Mouse (Mus musculus): ENCODE measurements around the gene Kcnn4. TPM values are rescaled to one million over a fixed set of nuclear protein-coding genes. Genes with fewer than 3 reads are reported as not detected.

The Kcnn4 gene
- polyA plus RNA-seq, 1 experiment from 2014 or later = 1.4 TPM

- no peaks in the 10 kb centered on the region for H3K9me3 ChIP-seq
- H3K27ac ChIP-seq = no peak overlapping the region
- H3K4me2 ChIP-seq (replicated peaks) = no peak overlapping the region
- ATAC-seq (ENCODE audit: low FRiP score, low read depth) = no peak
- H3K27me3 ChIP-seq = no peaks in the 10 kb centered on the region
- WGBS = 91% methylated on average over 8 of the region's 8 CpGs
- peaks cover 55% of the 10 kb centered on the region for H3K36me3 ChIP-seq
- H3K4me1 ChIP-seq = peaks cover 6% of the 10 kb centered on the region
- no peak overlapping the region for H3K4me3 ChIP-seq
- H3K9ac ChIP-seq = no peak overlapping the region
Measured at GRCm38 (mm10) chr7:24419579-24419978, 49.5 kb downstream of the Kcnn4 start.

GRCm38 (mm10) chr7:24421648-24422047, 51.6 kb downstream of the Kcnn4 start:
- Histone ChIP-seq H3K9ac (no peak overlapping the region), H3K36me3 (peaks cover 46% of the 10 kb centered on the region), H3K9me3 (no peaks in the 10 kb centered on the region), H3K27ac (no peak overlapping the region), H3K27me3 (no peaks in the 10 kb centered on the region), H3K4me3 (no peak overlapping the region), H3K4me1 (peaks cover 6% of the 10 kb centered on the region), H3K4me2 (replicated peaks) (no peak overlapping the region)
- WGBS = 79% methylated on average over 7 of the region's 7 CpGs
- ATAC-seq (ENCODE audit: low FRiP score, low read depth) = no peak

GRCm38 (mm10) chr7:24422251-24422650, 52.2 kb downstream of the Kcnn4 start:
- Histone ChIP-seq H3K27me3 (no peaks in the 10 kb centered on the region), H3K27ac (no peak overlapping the region), H3K9me3 (no peaks in the 10 kb centered on the region), H3K9ac (0 out of 2 replicates have a peak overlapping the region, but pooled peaks have one; percentile 4), H3K4me3 (no peak overlapping the region), H3K4me2 (replicated peaks) (no peak overlapping the region), H3K4me1 (peaks cover 3% of the 10 kb centered on the region), H3K36me3 (peaks cover 40% of the 10 kb centered on the region)
- no peak for ATAC-seq (ENCODE audit: low FRiP score, low read depth)
- WGBS = 80% methylated on average over 8 of the region's 8 CpGs

DNA sequence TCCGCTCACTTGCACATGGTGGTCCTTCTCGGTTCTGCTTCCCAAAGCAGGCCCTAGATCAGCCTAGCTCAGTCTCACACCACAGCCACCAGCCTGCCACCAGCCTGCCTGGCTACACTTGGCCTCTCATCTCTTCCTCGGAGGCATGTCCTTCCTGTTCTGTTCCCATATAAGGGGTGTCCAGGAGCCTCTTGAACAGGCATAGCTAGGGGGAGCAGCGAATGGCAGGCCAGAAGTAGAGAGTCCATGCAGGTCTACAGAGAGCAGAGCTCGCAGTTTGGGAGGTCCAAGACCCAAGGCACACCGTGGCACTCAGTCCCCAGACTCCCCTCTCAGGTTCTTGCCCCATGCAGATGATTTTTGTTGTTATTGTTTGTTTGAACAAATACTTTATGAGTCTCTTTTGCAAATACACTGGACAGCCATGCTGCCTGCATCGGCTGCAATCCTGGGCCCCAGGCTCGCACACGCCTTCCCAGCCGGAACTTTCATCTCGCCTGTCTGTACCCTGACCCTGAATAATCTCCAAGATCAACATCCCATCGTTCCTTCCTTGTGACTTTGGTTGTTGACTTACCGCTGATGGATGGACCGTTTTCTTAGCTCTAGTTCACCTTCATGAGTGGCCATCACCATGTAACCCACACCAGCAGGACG, 53.2 kb downstream of the Kcnn4 start:
- no peak overlapping the region for H3K27ac ChIP-seq
- 92% methylated on average over 15 of the region's 15 CpGs for WGBS
- no peaks in the 10 kb centered on the region for H3K4me1 ChIP-seq
- no peak for ATAC-seq (ENCODE audit: low FRiP score, low read depth)
- H3K4me3 ChIP-seq = no peak overlapping the region
- no peak overlapping the region for H3K9ac ChIP-seq
- H3K36me3 ChIP-seq = peaks cover 39% of the 10 kb centered on the region
- no peaks in the 10 kb centered on the region for H3K27me3 ChIP-seq
- no peak overlapping the region for H3K4me2 ChIP-seq (replicated peaks)
- no peaks in the 10 kb centered on the region for H3K9me3 ChIP-seq

DNA sequence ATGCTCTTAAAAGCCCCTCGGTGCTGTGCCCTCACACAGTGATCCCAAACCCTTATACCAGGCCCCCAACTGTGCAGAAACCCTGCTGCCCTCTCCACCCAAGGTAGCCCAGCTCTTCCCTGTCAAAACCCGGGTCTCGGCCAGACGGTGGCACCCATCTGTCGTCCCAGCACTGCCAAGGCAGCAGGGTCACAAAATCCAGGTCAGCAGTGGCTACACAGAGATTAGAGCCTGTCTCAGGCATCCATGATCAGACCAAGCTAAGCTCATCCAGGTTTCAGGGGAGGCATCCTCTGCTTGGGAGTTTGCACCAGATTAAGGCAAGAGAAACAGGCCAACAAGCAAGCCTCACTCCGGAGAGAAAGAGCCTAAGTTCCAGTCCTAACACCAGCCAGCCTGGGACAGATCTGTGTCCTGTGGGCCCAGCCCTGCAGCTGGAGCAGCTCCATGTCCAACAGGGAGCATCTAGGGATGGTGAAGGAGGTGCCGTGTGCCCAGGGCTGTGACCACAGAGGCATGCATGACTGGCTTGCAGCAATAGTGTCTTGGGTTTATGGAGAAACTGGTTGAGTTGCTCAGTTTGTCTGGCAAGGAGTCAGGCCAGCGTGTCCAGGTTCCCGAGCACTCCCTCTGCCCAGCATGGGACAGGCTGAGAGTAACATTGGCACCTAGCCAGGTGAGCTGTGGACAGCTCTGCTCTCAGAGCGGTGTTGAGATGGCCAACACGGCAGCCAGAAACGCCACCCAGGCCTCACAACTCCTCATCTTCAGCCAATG, 54.1 kb downstream of the Kcnn4 start:
- H3K4me2 ChIP-seq (replicated peaks) = no peak overlapping the region
- H3K4me3 ChIP-seq = no peak overlapping the region
- no peak overlapping the region for H3K27ac ChIP-seq
- ATAC-seq (ENCODE audit: low FRiP score, low read depth) = no peak
- no peaks in the 10 kb centered on the region for H3K9me3 ChIP-seq
- no peaks in the 10 kb centered on the region for H3K27me3 ChIP-seq
- no peaks in the 10 kb centered on the region for H3K4me1 ChIP-seq
- no peak overlapping the region for H3K9ac ChIP-seq
- WGBS = 81% methylated on average over 12 of the region's 12 CpGs
- peaks cover 39% of the 10 kb centered on the region for H3K36me3 ChIP-seq

DNA sequence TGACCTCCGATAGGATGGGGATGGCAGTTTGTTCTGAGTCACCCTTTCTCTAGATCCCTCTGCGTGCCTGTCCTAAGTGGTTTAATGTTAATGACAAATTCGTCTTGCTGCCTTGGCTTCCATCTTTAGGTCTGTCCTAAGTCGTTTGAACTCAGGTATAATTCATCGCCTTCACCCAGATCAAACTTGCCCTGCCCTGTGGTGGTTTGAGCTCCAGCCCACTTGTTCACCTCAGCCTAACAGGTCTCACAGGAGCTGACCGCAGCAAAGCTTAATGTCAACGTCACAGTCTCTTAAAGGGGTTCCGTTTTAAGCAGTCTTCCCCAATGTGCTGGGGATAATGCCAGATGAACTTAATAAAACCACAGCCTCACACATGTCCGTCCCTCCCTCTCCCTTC, 55.9 kb downstream of the Kcnn4 start:
- no peak for ATAC-seq (ENCODE audit: low FRiP score, low read depth)
- Histone ChIP-seq H3K9ac (no peak overlapping the region), H3K9me3 (no peaks in the 10 kb centered on the region), H3K4me1 (0 out of 2 replicates have a peak, but pooled peaks cover 4% of the 10 kb centered on the region), H3K4me3 (no peak overlapping the region), H3K27ac (no peak overlapping the region), H3K27me3 (no peaks in the 10 kb centered on the region), H3K4me2 (replicated peaks) (no peak overlapping the region), H3K36me3 (peaks cover 28% of the 10 kb centered on the region)
- 72% methylated on average over 9 of the region's 9 CpGs for WGBS

- no peak overlapping the region for H3K4me2 ChIP-seq (replicated peaks)
- H3K9ac ChIP-seq = no peak overlapping the region
- 94% methylated on average over 8 of the region's 8 CpGs for WGBS
- peaks cover 16% of the 10 kb centered on the region for H3K36me3 ChIP-seq
- peaks cover 10% of the 10 kb centered on the region for H3K27me3 ChIP-seq
- H3K4me3 ChIP-seq = no peak overlapping the region
- no peaks in the 10 kb centered on the region for H3K9me3 ChIP-seq
- ATAC-seq (ENCODE audit: low FRiP score, low read depth) = no peak
- no peak overlapping the region for H3K27ac ChIP-seq
- 0 out of 2 replicates have a peak, but pooled peaks cover 4% of the 10 kb centered on the region for H3K4me1 ChIP-seq
Measured at GRCm38 (mm10) chr7:24427168-24427567, 57.1 kb downstream of the Kcnn4 start.

GRCm38 (mm10) chr7:24428725-24429124, 58.7 kb downstream of the Kcnn4 start:
- Histone ChIP-seq H3K27ac (no peak overlapping the region), H3K36me3 (0 out of 2 replicates have a peak, but pooled peaks cover 3% of the 10 kb centered on the region), H3K4me3 (no peak overlapping the region), H3K27me3 (peaks cover 25% of the 10 kb centered on the region), H3K4me1 (0 out of 2 replicates have a peak, but pooled peaks cover 4% of the 10 kb centered on the region), H3K9me3 (no peaks in the 10 kb centered on the region), H3K4me2 (replicated peaks) (no peak overlapping the region), H3K9ac (no peak overlapping the region)
- ATAC-seq (ENCODE audit: low FRiP score, low read depth) = no peak
- WGBS = 81% methylated on average over 5 of the region's 5 CpGs

DNA sequence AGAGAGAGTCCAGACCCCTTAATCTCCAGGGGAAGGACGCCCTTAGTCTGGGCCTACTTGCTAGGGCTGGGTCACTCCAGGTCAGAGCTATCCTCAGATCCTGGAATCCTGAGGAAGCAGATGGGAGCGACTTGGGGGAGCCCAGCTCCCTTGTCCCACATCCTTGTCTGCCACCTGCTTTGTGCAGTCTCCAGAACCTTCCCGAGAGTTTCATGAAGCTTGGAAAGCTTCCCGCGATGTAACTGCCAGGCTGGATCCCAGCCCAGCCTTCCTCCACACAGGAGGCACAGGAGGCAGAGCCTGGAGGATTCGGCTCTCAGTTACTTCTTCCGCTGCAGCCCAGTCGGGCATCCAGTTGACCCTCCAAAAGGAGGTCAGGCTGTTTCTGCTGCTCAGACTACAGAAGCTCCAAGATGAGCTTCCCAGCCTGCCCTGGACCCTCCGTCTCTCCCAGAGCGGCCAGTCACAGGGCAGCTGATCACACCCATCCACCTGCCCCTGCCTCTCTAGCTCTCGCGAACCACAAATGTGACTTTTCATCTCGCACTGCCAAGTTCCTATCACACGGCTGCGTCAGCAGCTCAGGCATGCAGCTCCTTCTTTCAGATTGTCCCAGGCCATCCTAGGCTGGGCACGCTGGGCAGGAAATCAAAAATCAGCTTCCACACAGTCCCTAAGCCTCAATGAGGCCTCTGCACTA, 59.5 kb downstream of the Kcnn4 start:
- 65% methylated on average over 16 of the region's 16 CpGs for WGBS
- peak; percentile 49; the same call in 1 of the 2 replicates for ATAC-seq (ENCODE audit: low FRiP score, low read depth)

GRCm38 (mm10) chr7:24430551-24431345, 60.7 kb downstream of the Kcnn4 start:
- no peaks in the 10 kb centered on the region for H3K36me3 ChIP-seq
- H3K4me1 ChIP-seq = 0 out of 2 replicates have a peak, but pooled peaks cover 4% of the 10 kb centered on the region
- H3K9ac ChIP-seq = no peak overlapping the region
- no peaks in the 10 kb centered on the region for H3K9me3 ChIP-seq
- no peak for ATAC-seq (ENCODE audit: low FRiP score, low read depth)
- no peak overlapping the region for H3K4me3 ChIP-seq
- H3K27ac ChIP-seq = no peak overlapping the region
- H3K27me3 ChIP-seq = peaks cover 31% of the 10 kb centered on the region
- 90% methylated on average over 15 of the region's 15 CpGs for WGBS
- no peak overlapping the region for H3K4me2 ChIP-seq (replicated peaks)

More for the DNA sequence above, 59.5 kb downstream of the Kcnn4 start:
- Histone ChIP-seq H3K36me3 (no peaks in the 10 kb centered on the region), H3K27ac (no peak overlapping the region), H3K4me1 (0 out of 2 replicates have a peak, but pooled peaks cover 4% of the 10 kb centered on the region), H3K4me3 (no peak overlapping the region), H3K4me2 (replicated peaks) (no peak overlapping the region), H3K27me3 (peaks cover 31% of the 10 kb centered on the region), H3K9me3 (no peaks in the 10 kb centered on the region), H3K9ac (no peak overlapping the region)

- WGBS = 45% methylated on average over 11 of the region's 11 CpGs
- Histone ChIP-seq H3K4me2 (replicated peaks) (no peak overlapping the region), H3K36me3 (no peaks in the 10 kb centered on the region), H3K9me3 (no peaks in the 10 kb centered on the region), H3K27ac (no peak overlapping the region), H3K4me3 (no peak overlapping the region), H3K9ac (no peak overlapping the region), H3K4me1 (0 out of 2 replicates have a peak, but pooled peaks cover 4% of the 10 kb centered on the region), H3K27me3 (peaks cover 31% of the 10 kb centered on the region)
- no peak for ATAC-seq (ENCODE audit: low FRiP score, low read depth)
Measured at GRCm38 (mm10) chr7:24431713-24432112, 61.6 kb downstream of the Kcnn4 start.
